Mouse (Mus musculus) CD4-positive, CD25-positive, alpha-beta regulatory T cell, adult 2 months (primary cell): ENCODE measurements around the gene Il17rd.

Experiments
- DNase-seq: peaks from one replicate; pipeline ENCODE4 v3.0.0-alpha.2; 2012; ENCODE audit warnings: low read depth, low spot score

The Il17rd gene

GRCm38 (mm10) chr14:27142680-27143079 is 103.9 kb downstream of the Il17rd start:
- no peak for DNase-seq

DNA sequence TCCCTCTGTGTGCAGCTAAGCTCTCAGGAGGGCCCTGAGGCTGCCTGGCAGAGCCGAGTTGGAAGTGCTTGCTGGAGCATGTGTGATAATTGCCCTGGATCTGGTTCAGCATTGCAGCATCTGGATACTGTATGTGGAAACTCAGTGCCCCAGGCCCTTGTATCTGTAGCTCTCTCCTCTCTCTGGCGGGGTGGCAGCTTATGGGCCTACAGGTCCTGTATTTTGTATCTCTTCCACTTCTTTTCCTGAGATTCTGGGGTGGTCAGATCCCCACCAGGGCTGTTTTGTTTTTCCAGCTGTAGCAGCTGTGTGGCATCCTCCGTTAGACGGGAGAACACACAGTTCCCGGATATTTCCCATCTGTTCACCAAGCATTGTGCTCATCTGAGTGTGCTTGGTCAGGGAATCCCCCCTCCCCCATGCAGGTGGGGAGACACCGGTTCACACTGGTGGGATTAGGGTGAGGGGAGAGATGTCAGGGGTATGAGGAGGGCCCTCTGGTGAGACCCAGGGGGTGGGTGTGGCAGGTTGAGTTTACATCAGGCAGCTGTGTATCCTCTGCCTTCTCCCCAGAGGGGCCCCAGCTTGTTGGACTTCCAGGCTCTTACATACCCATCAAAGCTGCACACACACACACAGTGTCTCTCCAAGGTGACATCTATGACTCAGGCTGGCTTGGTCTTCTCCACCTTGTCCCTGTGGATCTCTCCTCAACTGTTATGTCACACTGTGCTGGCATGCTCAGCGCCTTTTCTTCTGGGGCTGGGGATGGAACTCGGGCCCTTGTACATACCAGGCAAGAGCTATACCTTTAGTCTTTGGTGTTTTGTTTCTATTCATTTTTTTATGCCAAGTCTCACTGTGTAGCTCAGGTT is 106.7 kb downstream of the Il17rd start:
- no peak for DNase-seq

GRCm38 (mm10) chr14:27147726-27148125 is 109.0 kb downstream of the Il17rd start:
- no peak for DNase-seq

- no peak for DNase-seq
Observed at GRCm38 (mm10) chr14:27149401-27149800, 110.7 kb downstream of the Il17rd start.

DNA sequence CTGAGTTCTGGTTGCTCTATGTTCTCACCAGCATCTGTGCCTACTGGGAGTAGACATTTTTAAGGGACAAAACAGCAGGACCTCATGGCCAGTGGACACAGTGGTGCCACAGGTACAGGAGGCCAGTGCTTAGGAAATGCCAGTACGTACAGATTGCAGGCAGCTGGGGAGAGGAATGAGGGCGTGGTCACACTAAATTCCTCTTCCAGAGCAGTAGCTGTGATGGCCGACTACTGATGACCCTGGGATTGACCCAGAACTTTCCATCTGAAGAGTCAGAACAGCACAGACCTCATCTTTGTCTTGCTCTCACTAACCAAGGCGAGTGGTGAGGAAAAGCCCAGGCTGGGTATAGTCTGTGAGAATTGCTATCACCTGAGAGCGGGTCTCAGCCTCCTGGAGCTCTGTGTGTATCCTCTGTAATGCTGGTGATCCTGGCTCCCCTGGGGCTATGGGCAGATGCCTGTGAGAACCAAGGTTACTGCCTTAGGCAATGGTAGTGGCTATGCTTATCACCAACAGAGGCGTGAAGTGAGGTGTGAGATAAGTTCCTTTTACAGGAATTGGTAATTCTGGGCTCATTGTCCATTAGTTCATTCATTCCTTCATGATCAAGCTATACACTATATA is 111.4 kb downstream of the Il17rd start:
- DNase-seq, result no peak

DNA sequence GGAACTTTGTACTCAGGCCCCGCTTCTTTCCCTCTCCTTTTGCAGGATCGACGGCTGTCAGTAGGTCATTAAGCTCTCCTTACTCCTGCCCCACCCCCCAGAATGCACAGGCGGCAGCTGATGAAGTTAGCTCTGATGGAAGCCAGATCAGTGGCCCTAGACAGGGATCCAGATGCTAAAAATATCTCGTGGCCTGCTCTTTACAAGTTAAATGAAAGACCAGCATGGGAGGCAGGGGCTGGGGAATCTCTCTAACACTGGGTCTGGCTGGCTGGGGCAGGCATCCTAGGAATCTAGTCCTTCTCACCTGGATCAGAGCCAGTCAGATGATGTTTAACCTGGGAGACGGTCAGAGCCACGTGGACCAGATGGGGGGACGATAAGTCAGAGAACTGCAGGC is 112.7 kb downstream of the Il17rd start:
- DNase-seq, result no peak

- DNase-seq, result no peak
Observed at GRCm38 (mm10) chr14:27155088-27155487, 116.3 kb downstream of the Il17rd start.

DNA sequence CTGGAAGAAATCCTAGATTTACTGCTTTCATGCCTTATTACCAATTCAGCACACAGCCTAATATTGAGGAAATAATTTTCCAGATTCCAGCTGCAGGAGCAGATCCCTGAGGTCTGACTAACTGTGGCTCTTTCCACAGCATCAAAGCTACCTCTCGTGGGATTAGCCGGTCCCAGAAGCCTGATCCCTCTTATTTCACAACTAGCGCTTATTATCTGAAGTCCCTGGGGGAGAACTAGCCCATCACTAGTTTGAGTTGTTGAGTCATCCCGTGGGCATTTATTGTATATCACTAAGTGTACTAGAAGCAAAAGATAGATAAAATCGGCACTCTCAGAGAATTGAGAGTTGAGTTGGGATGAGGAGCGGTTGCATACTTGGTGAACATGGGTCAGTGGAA is 117.3 kb downstream of the Il17rd start:
- DNase-seq, result no peak
